Mouse (Mus musculus) embryonic facial prominence, embryonic 12.5 days (tissue): ENCODE measurements around the gene Cfc1. TPM values are rescaled to one million over a fixed set of nuclear protein-coding genes. Genes with fewer than 3 reads are reported as not detected.

ENCODE experiments used
- ATAC-seq: fragments of 200-750 bp; cut with Nextera tagmentation; 2 replicates; pipeline ENCODE4 v1.8.0; 2017; ENCODE audit not compliant: insufficient number of reproducible peaks, insufficient read depth, low FRiP score, low TSS enrichment
- H3K27ac ChIP-seq: fragments of 300-500 bp; sonication (generic); 2 replicates; pipeline ENCODE4 v1.5.1; 2016; ENCODE audit warnings: mild to moderate bottlenecking
- H3K27me3 ChIP-seq: fragments of 300-500 bp; sonication (generic); 2 replicates; pipeline ENCODE4 v1.6.1; 2016; ENCODE audit warnings: mild to moderate bottlenecking, moderate library complexity
- H3K36me3 ChIP-seq: fragments of 300-500 bp; sonication (generic); 2 replicates; pipeline ENCODE4 v1.6.1; 2016; ENCODE audit warnings: mild to moderate bottlenecking
- H3K4me1 ChIP-seq: fragments of 300-500 bp; sonication (generic); 2 replicates; pipeline ENCODE4 v1.6.1; 2016
- H3K4me2 ChIP-seq: fragments of 300-500 bp; sonication (generic); replicated peaks from 2 replicates; pipeline ENCODE4 v1.6.1; 2016; ENCODE audit warnings: mild to moderate bottlenecking, moderate library complexity
- H3K4me3 ChIP-seq: fragments of 300-500 bp; sonication (generic); 2 replicates; pipeline ENCODE4 v1.5.1; 2016; ENCODE audit warnings: mild to moderate bottlenecking
- H3K9ac ChIP-seq: fragments of 300-500 bp; sonication (generic); 2 replicates; pipeline ENCODE4 v1.6.1; 2016; ENCODE audit warnings: mild to moderate bottlenecking, moderate library complexity
- H3K9me3 ChIP-seq: fragments of 300-500 bp; sonication (generic); 2 replicates; pipeline ENCODE4 v1.6.1; 2016; ENCODE audit warnings: mild to moderate bottlenecking, moderate library complexity
- WGBS: fragments of 180-500 bp; shearing (Covaris S2); methylation state at CpG from one replicate; pipeline ENCODE4 v1.1.7; 2016; 5-methylcytosine and 5-hydroxymethylcytosine counted together
- polyA plus RNA-seq: library from polyadenylated mRNA; unstranded; fragments of >200 nt; fragmentation: Nextera tagmentation; extraction: Ambion mirVana; gene quantifications from 2 replicates; pipeline ENCODE4 v1.2.1, GENCODE M21; 2016

Cfc1 gene
- polyA plus RNA-seq, 1 experiment from 2014 or later = 0.36 TPM

GRCm38 (mm10) chr1:34554275-34554674 is 18.8 kb downstream of the Cfc1 start:
- ATAC-seq = no peak
- H3K36me3 ChIP-seq = no peaks in the 10 kb centered on the region
- no peak overlapping the region for H3K4me3 ChIP-seq
- H3K9me3 ChIP-seq = no peaks in the 10 kb centered on the region
- H3K4me1 ChIP-seq = no peaks in the 10 kb centered on the region
- H3K4me2 ChIP-seq = no peak overlapping the region
- H3K27me3 ChIP-seq = no peaks in the 10 kb centered on the region
- 84% methylated on average over 7 of the region's 7 CpGs for WGBS
- no peak overlapping the region for H3K27ac ChIP-seq
- H3K9ac ChIP-seq = no peak overlapping the region

- no peak within 1 kb of the TSS for H3K4me3 ChIP-seq
- no peaks in the 10 kb centered on the region for H3K4me1 ChIP-seq
- H3K9ac ChIP-seq = no peak within 1 kb of the TSS
- H3K4me2 ChIP-seq = no peak within 1 kb of the TSS
- no peaks in the 10 kb centered on the region for H3K36me3 ChIP-seq
- ATAC-seq = no peak
- H3K27ac ChIP-seq = no peak within 1 kb of the TSS
- no peaks in the 10 kb centered on the region for H3K27me3 ChIP-seq
- H3K9me3 ChIP-seq = 0 out of 2 replicates have a peak, but pooled peaks cover 3% of the 10 kb centered on the region
- 85% methylated on average over 15 of the region's 15 CpGs for WGBS
Observed at GRCm38 (mm10) chr1:34560843-34561242, 25.4 kb downstream of the Cfc1 start, which contains the start of gene Prss40. Prss40 (minus strand) TSS chr1:34560943.

GRCm38 (mm10) chr1:34564383-34565045 is 29.1 kb downstream of the Cfc1 start:
- no peak overlapping the region for H3K4me3 ChIP-seq
- no peak for ATAC-seq
- no peak overlapping the region for H3K4me2 ChIP-seq
- no peak overlapping the region for H3K27ac ChIP-seq
- no peak overlapping the region for H3K9ac ChIP-seq
- 70% methylated on average over 8 of the region's 8 CpGs for WGBS
- H3K27me3 ChIP-seq = no peaks in the 10 kb centered on the region
- 0 out of 2 replicates have a peak, but pooled peaks cover 3% of the 10 kb centered on the region for H3K9me3 ChIP-seq
- no peaks in the 10 kb centered on the region for H3K36me3 ChIP-seq
- H3K4me1 ChIP-seq = no peaks in the 10 kb centered on the region

- WGBS = 98% methylated on average over 2 of the region's 2 CpGs
- ATAC-seq = no peak
- Histone ChIP-seq H3K4me1 (no peaks in the 10 kb centered on the region), H3K9me3 (0 out of 2 replicates have a peak, but pooled peaks cover 3% of the 10 kb centered on the region), H3K36me3 (no peaks in the 10 kb centered on the region), H3K9ac (no peak overlapping the region), H3K27ac (no peak overlapping the region), H3K27me3 (no peaks in the 10 kb centered on the region), H3K4me3 (no peak overlapping the region), H3K4me2 (no peak overlapping the region)
Observed at GRCm38 (mm10) chr1:34568120-34568519, 32.7 kb downstream of the Cfc1 start.

- no peak overlapping the region for H3K27ac ChIP-seq
- H3K4me1 ChIP-seq = no peaks in the 10 kb centered on the region
- no peaks in the 10 kb centered on the region for H3K9me3 ChIP-seq
- no peak overlapping the region for H3K4me2 ChIP-seq
- H3K36me3 ChIP-seq = no peaks in the 10 kb centered on the region
- no peak overlapping the region for H3K4me3 ChIP-seq
- WGBS = 93% methylated on average over 2 of the region's 2 CpGs
- H3K27me3 ChIP-seq = no peaks in the 10 kb centered on the region
- no peak overlapping the region for H3K9ac ChIP-seq
- ATAC-seq = no peak
Observed at GRCm38 (mm10) chr1:34569876-34570275, 34.4 kb downstream of the Cfc1 start.

DNA sequence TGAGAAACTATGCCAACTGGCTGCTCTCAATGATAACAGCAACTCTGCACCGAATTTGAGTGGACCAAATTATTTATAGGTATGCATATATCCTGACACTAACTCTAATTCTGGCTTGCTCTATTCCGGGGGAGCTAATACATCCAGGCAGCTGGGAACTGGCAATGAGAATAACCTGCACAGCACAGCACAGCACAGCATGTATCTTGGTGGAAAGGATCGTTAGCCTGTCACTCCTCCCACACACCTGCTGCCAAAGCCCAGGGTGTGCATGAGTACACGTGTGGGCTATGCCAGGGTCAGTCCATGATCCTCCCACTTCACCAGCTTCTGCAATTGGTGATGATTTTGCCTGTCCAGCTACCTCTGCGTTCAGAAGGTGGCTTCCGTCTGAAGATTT is 36.0 kb downstream of the Cfc1 start:
- H3K4me2 ChIP-seq = no peak overlapping the region
- 74% methylated on average over 6 of the region's 6 CpGs for WGBS
- no peak overlapping the region for H3K4me3 ChIP-seq

GRCm38 (mm10) chr1:34573221-34573620 is 37.8 kb downstream of the Cfc1 start:
- no peak overlapping the region for H3K4me2 ChIP-seq
- H3K36me3 ChIP-seq = no peaks in the 10 kb centered on the region
- H3K9me3 ChIP-seq = no peaks in the 10 kb centered on the region
- peaks cover 6% of the 10 kb centered on the region for H3K27me3 ChIP-seq
- no peak overlapping the region for H3K9ac ChIP-seq
- H3K27ac ChIP-seq = no peak overlapping the region
- no peak for ATAC-seq
- no peaks in the 10 kb centered on the region for H3K4me1 ChIP-seq
- 82% methylated on average over 6 of the region's 6 CpGs for WGBS
- H3K4me3 ChIP-seq = no peak overlapping the region

More for the DNA sequence above, 36.0 kb downstream of the Cfc1 start:
- no peak overlapping the region for H3K27ac ChIP-seq
- H3K9ac ChIP-seq = no peak overlapping the region
- ATAC-seq = no peak
- no peaks in the 10 kb centered on the region for H3K36me3 ChIP-seq
- H3K9me3 ChIP-seq = no peaks in the 10 kb centered on the region
- H3K27me3 ChIP-seq = no peaks in the 10 kb centered on the region
- no peaks in the 10 kb centered on the region for H3K4me1 ChIP-seq

DNA sequence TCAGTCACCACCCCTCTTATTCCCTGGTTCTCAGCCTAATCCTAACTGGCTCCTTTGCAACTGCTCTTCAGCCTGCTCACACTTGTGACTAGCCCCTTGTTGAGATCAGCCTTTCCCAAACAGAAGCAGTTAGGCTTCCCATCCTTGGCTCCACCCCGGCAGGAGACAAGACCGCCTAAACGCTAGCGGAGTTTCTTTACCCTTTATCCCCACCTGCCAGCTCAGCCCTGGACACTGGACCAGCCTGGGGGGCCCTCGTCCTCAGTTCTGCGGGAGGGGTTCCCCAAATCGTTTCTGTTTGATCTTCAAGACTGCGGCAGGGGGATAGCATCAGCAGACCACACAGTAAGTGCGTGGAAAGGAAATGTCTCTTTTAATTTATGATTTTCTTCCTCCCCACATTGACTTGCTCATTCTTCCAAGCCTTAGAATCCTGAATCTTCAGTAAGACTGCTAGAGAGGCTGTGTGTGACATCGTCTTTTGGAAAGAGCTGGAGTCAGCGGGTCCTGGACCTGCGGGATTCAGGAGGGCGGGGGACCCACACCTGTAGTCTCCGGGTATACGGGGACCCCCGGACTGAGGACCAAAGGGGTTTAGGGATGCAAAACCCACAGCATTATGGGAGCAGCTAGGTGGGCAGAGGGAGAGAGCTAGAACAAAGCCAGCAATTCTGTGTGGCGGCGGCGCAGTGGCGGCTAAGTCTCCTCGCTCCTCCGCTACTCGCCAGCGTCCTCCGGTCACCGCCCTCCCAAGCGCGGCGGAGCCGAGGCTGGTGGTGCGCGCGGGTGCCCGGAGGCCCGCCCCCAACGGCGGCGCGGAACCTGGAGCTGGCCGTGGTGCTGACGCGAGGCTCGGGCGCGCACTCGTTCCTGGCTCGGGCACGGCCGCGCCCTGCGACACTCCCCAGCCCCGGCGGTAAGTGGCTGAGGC is 43.7 kb downstream of the Cfc1 start, which contains the start of gene Amer3:
Gene Amer3 (plus strand): TSS at position 807 of the 931 bp plus-strand sequence.
- H3K4me3 ChIP-seq = peak within 1 kb of the TSS; percentile 41
- H3K27ac ChIP-seq = no peak within 1 kb of the TSS
- H3K4me2 ChIP-seq = peak within 1 kb of the TSS; percentile 78
- H3K4me1 ChIP-seq = no peaks in the 10 kb centered on the region
- no peaks in the 10 kb centered on the region for H3K9me3 ChIP-seq
- ATAC-seq = peak; percentile 86
- WGBS = under 1% methylated on average over 53 of the region's 53 CpGs
- H3K9ac ChIP-seq = no peak within 1 kb of the TSS
- peaks cover 29% of the 10 kb centered on the region for H3K27me3 ChIP-seq
- H3K36me3 ChIP-seq = no peaks in the 10 kb centered on the region

DNA sequence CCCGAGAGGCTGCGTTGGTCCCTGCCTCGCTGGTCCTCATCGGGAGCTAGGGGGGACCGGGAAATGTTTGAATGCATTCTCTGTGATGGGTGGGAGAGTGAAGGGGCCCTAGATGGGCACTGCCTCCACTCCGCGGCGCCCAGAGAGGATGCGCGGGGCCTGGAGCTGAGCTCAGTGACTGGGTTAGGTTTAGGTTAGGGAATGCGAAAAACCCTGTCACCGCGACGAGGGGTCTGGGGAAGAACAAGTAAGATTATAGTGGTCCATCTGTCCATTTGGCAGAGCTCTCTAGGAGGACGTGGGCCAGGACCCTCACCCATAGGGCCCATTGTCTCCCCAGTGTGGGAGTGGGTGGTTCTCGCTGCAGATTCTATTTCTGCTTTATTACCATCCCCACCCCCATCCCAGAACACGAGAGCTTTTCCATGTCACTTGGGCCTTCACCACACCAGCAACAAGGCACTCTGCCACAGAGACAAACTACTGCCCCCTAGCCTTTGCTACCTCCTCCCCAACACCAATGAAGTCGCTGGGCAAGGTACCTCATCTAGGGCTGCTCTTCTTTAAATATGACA is 44.4 kb downstream of the Cfc1 start:
- H3K36me3 ChIP-seq = no peaks in the 10 kb centered on the region
- WGBS = 1% methylated on average over 18 of the region's 18 CpGs
- peak overlapping the region; percentile 41 for H3K4me3 ChIP-seq
- no peaks in the 10 kb centered on the region for H3K9me3 ChIP-seq
- no peak for ATAC-seq
- peak overlapping the region; percentile 78 for H3K4me2 ChIP-seq
- H3K9ac ChIP-seq = no peak overlapping the region
- no peak overlapping the region for H3K27ac ChIP-seq
- no peaks in the 10 kb centered on the region for H3K4me1 ChIP-seq
- peaks cover 29% of the 10 kb centered on the region for H3K27me3 ChIP-seq

- 69% methylated on average over 6 of the region's 6 CpGs for WGBS
Observed at GRCm38 (mm10) chr1:34582218-34582617, 46.8 kb downstream of the Cfc1 start.

DNA sequence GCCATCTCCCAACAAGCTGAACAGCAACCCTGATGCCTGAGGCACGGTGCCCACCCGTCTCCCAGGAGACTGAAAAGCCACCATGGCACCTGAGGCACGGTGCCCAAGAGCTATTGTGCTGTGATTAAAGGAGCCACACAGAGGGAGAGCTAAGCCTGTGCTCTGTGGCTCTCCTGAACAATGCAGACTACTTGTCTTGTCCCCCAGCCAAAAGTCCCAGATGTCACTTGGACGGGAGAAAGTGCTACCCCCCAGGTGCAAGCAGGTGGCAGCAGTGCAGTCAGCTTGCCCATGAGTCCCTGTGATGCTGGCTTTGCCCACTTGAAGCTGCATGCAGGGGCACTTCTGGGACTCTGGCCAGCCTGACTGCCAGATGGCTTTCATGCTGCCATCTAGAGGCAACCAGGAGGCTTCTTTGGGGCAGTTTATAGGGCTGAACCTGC is 48.4 kb downstream of the Cfc1 start:
- no peak overlapping the region for H3K27ac ChIP-seq
- no peaks in the 10 kb centered on the region for H3K4me1 ChIP-seq
- peaks cover 17% of the 10 kb centered on the region for H3K27me3 ChIP-seq
- no peak overlapping the region for H3K4me3 ChIP-seq
- no peaks in the 10 kb centered on the region for H3K9me3 ChIP-seq
- no peak overlapping the region for H3K9ac ChIP-seq
- 23% methylated on average over 4 of the region's 4 CpGs for WGBS
- H3K4me2 ChIP-seq = no peak overlapping the region
- ATAC-seq = no peak
- no peaks in the 10 kb centered on the region for H3K36me3 ChIP-seq

More at GRCm38 (mm10) chr1:34582218-34582617, 46.8 kb downstream of the Cfc1 start:
- Histone ChIP-seq H3K27ac (no peak overlapping the region), H3K4me1 (no peaks in the 10 kb centered on the region), H3K4me3 (no peak overlapping the region), H3K4me2 (no peak overlapping the region), H3K36me3 (no peaks in the 10 kb centered on the region), H3K9me3 (no peaks in the 10 kb centered on the region), H3K27me3 (peaks cover 29% of the 10 kb centered on the region), H3K9ac (no peak overlapping the region)
- no peak for ATAC-seq
